Mouse (Mus musculus) hindbrain, embryonic 12.5 days (tissue): Measurements from ENCODE around the gene Sh2b3. TPM values are rescaled to one million over a fixed set of nuclear protein-coding genes. Genes with fewer than 3 reads are reported as not detected.

Source experiments
- ATAC-seq: fragments of 200-750 bp; cut with Nextera tagmentation; 2 replicates; pipeline ENCODE4 v1.8.0; 2017; ENCODE audit warnings: moderate TSS enrichment; ENCODE audit not compliant: low FRiP score
- H3K27ac ChIP-seq: fragments of 300-500 bp; sonication (generic); 2 replicates; pipeline ENCODE4 v1.5.1; 2016; ENCODE audit warnings: mild to moderate bottlenecking
- H3K27me3 ChIP-seq: fragments of 300-500 bp; sonication (generic); 2 replicates; pipeline ENCODE4 v1.6.1; 2016; ENCODE audit warnings: mild to moderate bottlenecking
- H3K36me3 ChIP-seq: fragments of 300-500 bp; sonication (generic); 2 replicates; pipeline ENCODE4 v1.6.1; 2016; ENCODE audit warnings: mild to moderate bottlenecking
- H3K4me1 ChIP-seq: fragments of 300-500 bp; sonication (generic); 2 replicates; pipeline ENCODE4 v1.6.1; 2016
- H3K4me2 ChIP-seq: fragments of 300-500 bp; sonication (generic); replicated peaks from 2 replicates; pipeline ENCODE4 v1.6.1; 2016; ENCODE audit warnings: mild to moderate bottlenecking
- H3K4me3 ChIP-seq: fragments of 300-500 bp; sonication (generic); 2 replicates; pipeline ENCODE4 v1.5.1; 2016; ENCODE audit warnings: mild to moderate bottlenecking
- H3K9ac ChIP-seq: fragments of 300-500 bp; sonication (generic); 2 replicates; pipeline ENCODE4 v1.6.1; 2016; ENCODE audit warnings: mild to moderate bottlenecking, moderate library complexity
- H3K9me3 ChIP-seq: fragments of 300-500 bp; sonication (generic); replicated peaks from 2 replicates; pipeline ENCODE4 v1.6.1; 2016; ENCODE audit warnings: mild to moderate bottlenecking
- WGBS: fragments of 180-500 bp; shearing (Covaris S2); methylation state at CpG from one replicate; pipeline ENCODE4 v1.1.7; 2016; 5-methylcytosine and 5-hydroxymethylcytosine counted together
- polyA plus RNA-seq: library from polyadenylated mRNA; unstranded; fragments of >200 nt; fragmentation: Nextera tagmentation; extraction: Ambion mirVana; gene quantifications from 2 replicates; pipeline ENCODE4 v1.2.1, GENCODE M21; 2016

Gene Sh2b3
- 11.4 and 12.1 TPM in 2 replicates for polyA plus RNA-seq

- WGBS: under 1% methylated on average over 34 of the region's 35 CpGs
- peak within 1 kb of the TSS; percentile 67 for H3K4me3 ChIP-seq
- peak within 1 kb of the TSS; percentile 95 for H3K4me2 ChIP-seq
- peaks cover 64% of the 10 kb centered on the region for H3K4me1 ChIP-seq
- peak; percentile 20 for ATAC-seq
- peaks cover 61% of the 10 kb centered on the region for H3K27me3 ChIP-seq
- peak within 1 kb of the TSS; percentile 70 for H3K27ac ChIP-seq
- no peaks in the 10 kb centered on the region for H3K9me3 ChIP-seq
- no peaks in the 10 kb centered on the region for H3K36me3 ChIP-seq
- H3K9ac ChIP-seq: peak within 1 kb of the TSS; percentile 75
Observed at GRCm38 (mm10) chr5:121837441-121838340, at the start of gene Sh2b3. TSS of gene Sh2b3 (minus strand) at chr5:121837646.

- Histone ChIP-seq H3K36me3 (peaks cover 11% of the 10 kb centered on the region), H3K4me2 (no peak overlapping the region), H3K27me3 (no peaks in the 10 kb centered on the region), H3K4me1 (peaks cover 5% of the 10 kb centered on the region; the same call in 1 of the 2 replicates), H3K9me3 (0 out of 2 replicates have a peak, but pooled peaks cover 4% of the 10 kb centered on the region), H3K27ac (no peak overlapping the region), H3K4me3 (no peak overlapping the region), H3K9ac (no peak overlapping the region)
- peak; percentile 38 for ATAC-seq
- 74% methylated on average over 8 of the region's 8 CpGs for WGBS
Observed at GRCm38 (mm10) chr5:121883356-121883755, 45.9 kb upstream of the Sh2b3 start.

DNA sequence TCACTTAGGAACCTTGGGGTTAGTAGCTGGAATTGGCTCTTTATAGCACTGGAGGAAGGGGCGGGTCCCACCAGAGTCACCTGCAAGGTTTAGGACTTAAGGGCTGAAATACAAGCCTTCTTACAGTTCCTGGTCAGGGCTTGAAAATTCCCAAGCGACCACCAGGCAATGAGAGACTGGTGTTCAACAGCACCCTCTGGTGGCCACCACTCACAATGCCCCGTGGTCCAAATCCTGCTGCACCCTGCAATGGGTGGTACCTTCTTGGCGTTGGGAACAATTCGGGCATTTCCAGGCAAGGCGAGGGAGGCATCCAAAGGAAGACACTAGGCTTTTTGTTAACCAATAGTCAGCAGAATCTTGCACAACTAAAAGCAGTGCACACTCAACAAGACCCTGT lies 41.8 kb upstream of the Sh2b3 start:
- WGBS: 62% methylated on average over 6 of the region's 6 CpGs
- no peak overlapping the region for H3K9ac ChIP-seq
- no peak overlapping the region for H3K4me3 ChIP-seq
- no peaks in the 10 kb centered on the region for H3K27me3 ChIP-seq
- ATAC-seq: no peak
- H3K9me3 ChIP-seq: no peaks in the 10 kb centered on the region
- peaks cover 6% of the 10 kb centered on the region; the same call in 1 of the 2 replicates for H3K4me1 ChIP-seq
- peaks cover 25% of the 10 kb centered on the region for H3K36me3 ChIP-seq
- no peak overlapping the region for H3K27ac ChIP-seq
- no peak overlapping the region for H3K4me2 ChIP-seq

- Histone ChIP-seq H3K4me1 (peaks cover 5% of the 10 kb centered on the region; the same call in 1 of the 2 replicates), H3K27me3 (no peaks in the 10 kb centered on the region), H3K9ac (no peak overlapping the region), H3K36me3 (peaks cover 27% of the 10 kb centered on the region), H3K4me3 (no peak overlapping the region), H3K9me3 (no peaks in the 10 kb centered on the region), H3K27ac (no peak overlapping the region), H3K4me2 (no peak overlapping the region)
- ATAC-seq: no peak
- WGBS: 88% methylated on average over 17 of the region's 17 CpGs
Observed at GRCm38 (mm10) chr5:121878703-121879102, 41.3 kb upstream of the Sh2b3 start.

- 78% methylated on average over 12 of the region's 12 CpGs for WGBS
Observed at GRCm38 (mm10) chr5:121876901-121877300, 39.5 kb upstream of the Sh2b3 start.

DNA sequence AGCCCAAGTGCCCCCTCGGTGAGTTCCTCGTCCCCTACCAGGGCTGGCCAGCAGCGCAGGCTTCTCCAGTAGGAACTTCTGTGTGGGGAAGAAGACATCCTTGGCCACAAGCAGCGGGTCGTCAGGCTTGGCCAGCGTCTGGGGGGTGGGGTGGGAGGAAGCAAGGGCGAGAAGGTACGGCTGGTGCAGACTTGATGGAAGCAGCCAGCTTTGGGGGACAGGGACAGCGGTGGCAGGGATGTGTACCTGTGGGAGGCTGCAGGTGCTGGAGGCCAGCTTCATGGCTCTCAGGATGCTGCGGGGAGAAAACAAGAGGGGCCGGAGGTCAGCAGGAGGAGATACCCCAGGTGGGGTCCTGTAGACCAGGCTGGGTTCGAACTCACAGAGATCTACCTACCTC lies 37.6 kb upstream of the Sh2b3 start:
- Histone ChIP-seq H3K9me3 (no peaks in the 10 kb centered on the region), H3K36me3 (peaks cover 39% of the 10 kb centered on the region), H3K27ac (no peak overlapping the region), H3K4me1 (0 out of 2 replicates have a peak, but pooled peaks cover 3% of the 10 kb centered on the region), H3K9ac (no peak overlapping the region), H3K4me3 (no peak overlapping the region), H3K27me3 (no peaks in the 10 kb centered on the region), H3K4me2 (no peak overlapping the region)
- WGBS: 91% methylated on average over 12 of the region's 12 CpGs
- ATAC-seq: no peak

More at GRCm38 (mm10) chr5:121876901-121877300, 39.5 kb upstream of the Sh2b3 start:
- H3K9me3 ChIP-seq: no peaks in the 10 kb centered on the region
- H3K4me1 ChIP-seq: 0 out of 2 replicates have a peak, but pooled peaks cover 3% of the 10 kb centered on the region
- H3K4me2 ChIP-seq: no peak overlapping the region
- H3K27ac ChIP-seq: no peak overlapping the region
- no peaks in the 10 kb centered on the region for H3K27me3 ChIP-seq
- H3K9ac ChIP-seq: no peak overlapping the region
- H3K4me3 ChIP-seq: no peak overlapping the region
- peaks cover 36% of the 10 kb centered on the region for H3K36me3 ChIP-seq
- ATAC-seq: no peak

- 15% methylated on average over 4 of the region's 4 CpGs for WGBS
- Histone ChIP-seq H3K9me3 (no peaks in the 10 kb centered on the region), H3K4me3 (no peak overlapping the region), H3K4me1 (no peaks in the 10 kb centered on the region), H3K9ac (no peak overlapping the region), H3K27ac (no peak overlapping the region), H3K36me3 (peaks cover 49% of the 10 kb centered on the region), H3K27me3 (no peaks in the 10 kb centered on the region), H3K4me2 (no peak overlapping the region)
- 0 out of 2 replicates have a peak, but pooled peaks have one; percentile 46 for ATAC-seq
Observed at GRCm38 (mm10) chr5:121872158-121872557, 34.7 kb upstream of the Sh2b3 start.

DNA sequence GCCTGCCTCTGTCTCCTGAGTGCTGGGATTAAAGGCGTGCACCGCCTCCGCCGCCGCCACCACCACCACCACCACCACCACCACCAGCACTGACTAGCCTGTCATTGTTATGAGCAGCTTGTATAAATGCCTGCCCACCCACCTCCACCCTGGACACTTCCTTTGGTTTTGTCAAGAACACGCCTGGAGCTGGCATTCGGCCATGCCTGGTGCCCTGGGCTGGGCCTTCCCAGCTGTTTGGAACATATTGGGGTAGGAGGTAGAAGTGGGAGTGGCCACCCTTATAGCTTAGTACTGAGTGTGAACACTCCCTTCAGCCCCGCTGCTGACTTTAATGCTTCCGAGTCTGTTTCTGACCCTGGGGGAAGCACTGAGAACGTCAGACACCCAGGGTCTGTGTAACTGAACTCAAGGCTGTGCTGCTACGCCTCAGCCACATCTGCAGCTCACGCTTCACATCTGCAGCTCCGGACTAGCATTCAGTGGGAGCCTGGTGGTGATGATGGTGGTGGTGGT lies 34.1 kb upstream of the Sh2b3 start:
- 84% methylated on average over 11 of the region's 13 CpGs for WGBS
- H3K36me3 ChIP-seq: peaks cover 44% of the 10 kb centered on the region
- H3K27ac ChIP-seq: no peak overlapping the region
- H3K27me3 ChIP-seq: no peaks in the 10 kb centered on the region
- ATAC-seq: no peak
- no peak overlapping the region for H3K4me2 ChIP-seq
- no peaks in the 10 kb centered on the region for H3K9me3 ChIP-seq
- no peak overlapping the region for H3K4me3 ChIP-seq
- H3K4me1 ChIP-seq: no peaks in the 10 kb centered on the region
- no peak overlapping the region for H3K9ac ChIP-seq

DNA sequence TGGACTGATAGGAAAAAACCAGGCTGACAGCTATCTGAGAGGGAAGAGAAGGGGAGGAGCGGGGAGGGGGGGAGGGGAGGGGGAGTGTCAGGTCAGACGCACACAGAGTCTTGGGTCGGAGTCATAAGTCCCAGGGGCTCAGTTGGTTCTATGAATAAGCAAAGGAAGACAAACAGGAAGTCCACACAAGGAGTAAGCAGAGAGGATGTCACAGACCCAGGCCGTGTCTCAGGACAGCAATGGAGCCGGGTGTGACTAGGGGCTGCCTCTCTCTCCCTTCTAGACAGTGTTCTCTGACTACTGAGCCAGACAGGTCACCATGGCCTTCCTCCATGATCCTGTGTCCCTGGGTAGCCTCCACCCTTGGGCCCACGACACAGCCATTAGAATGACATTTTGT lies 33.4 kb upstream of the Sh2b3 start:
- no peaks in the 10 kb centered on the region for H3K4me1 ChIP-seq
- ATAC-seq: no peak
- H3K9me3 ChIP-seq: no peaks in the 10 kb centered on the region
- peaks cover 36% of the 10 kb centered on the region for H3K36me3 ChIP-seq
- H3K9ac ChIP-seq: no peak overlapping the region
- 61% methylated on average over 6 of the region's 6 CpGs for WGBS
- no peak overlapping the region for H3K4me2 ChIP-seq
- H3K27me3 ChIP-seq: no peaks in the 10 kb centered on the region
- H3K27ac ChIP-seq: no peak overlapping the region
- H3K4me3 ChIP-seq: no peak overlapping the region

DNA sequence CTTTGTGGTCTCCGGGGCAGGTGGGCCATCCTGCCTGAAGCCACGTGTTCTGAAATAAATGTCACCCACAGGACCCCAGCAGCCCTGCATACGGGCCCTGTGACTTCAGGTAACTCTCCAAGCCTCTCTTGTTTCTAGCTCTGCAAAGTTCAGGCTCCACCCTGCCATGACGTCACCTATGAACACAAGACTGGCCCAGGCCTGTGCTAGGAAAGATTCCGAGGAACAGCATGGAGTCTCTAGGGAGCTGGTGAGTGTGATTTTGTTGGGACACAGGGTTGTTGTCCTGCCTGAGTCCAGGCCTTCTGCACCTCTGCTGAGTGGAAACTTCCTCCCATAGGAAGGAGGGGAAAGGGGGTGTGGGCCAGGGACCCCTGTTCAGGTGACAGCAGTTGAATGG lies 30.5 kb upstream of the Sh2b3 start:
- Histone ChIP-seq H3K4me1 (0 out of 2 replicates have a peak, but pooled peaks cover 2% of the 10 kb centered on the region), H3K4me3 (no peak overlapping the region), H3K9me3 (no peaks in the 10 kb centered on the region), H3K36me3 (peaks cover 32% of the 10 kb centered on the region), H3K4me2 (no peak overlapping the region), H3K27me3 (no peaks in the 10 kb centered on the region), H3K27ac (no peak overlapping the region), H3K9ac (no peak overlapping the region)
- 67% methylated on average over 5 of the region's 5 CpGs for WGBS
- no peak for ATAC-seq

GRCm38 (mm10) chr5:121864330-121864729 lies 26.9 kb upstream of the Sh2b3 start:
- 10% methylated on average over 7 of the region's 11 CpGs for WGBS
- H3K27ac ChIP-seq: no peak overlapping the region
- no peak overlapping the region for H3K9ac ChIP-seq
- ATAC-seq: no peak
- H3K4me2 ChIP-seq: 0 out of 2 replicates have a peak overlapping the region, but pooled peaks have one; percentile 25
- H3K4me1 ChIP-seq: 0 out of 2 replicates have a peak, but pooled peaks cover 2% of the 10 kb centered on the region
- peaks cover 8% of the 10 kb centered on the region; the same call in 1 of the 2 replicates for H3K9me3 ChIP-seq
- no peak overlapping the region for H3K4me3 ChIP-seq
- peaks cover 42% of the 10 kb centered on the region for H3K36me3 ChIP-seq
- H3K27me3 ChIP-seq: no peaks in the 10 kb centered on the region

DNA sequence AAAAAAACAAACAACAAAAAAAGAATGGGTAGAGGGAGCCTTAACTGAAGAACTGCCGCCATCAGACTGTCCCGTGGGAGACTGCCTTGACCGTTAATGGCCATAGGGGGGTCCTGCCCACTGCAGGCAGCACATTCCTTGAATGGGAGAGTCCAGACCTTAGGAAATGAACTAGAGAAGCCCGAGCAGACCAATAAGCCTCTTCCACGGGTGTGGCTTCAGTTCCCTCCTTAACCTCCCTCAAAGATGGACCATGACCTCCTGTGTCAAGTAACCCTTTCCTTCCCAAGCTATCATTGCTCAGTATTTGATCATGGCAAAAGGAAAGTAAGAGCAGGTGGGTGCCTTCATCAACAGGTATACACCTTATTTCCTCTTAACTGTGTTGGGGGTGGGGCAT lies 24.5 kb upstream of the Sh2b3 start:
- Histone ChIP-seq H3K9ac (no peak overlapping the region), H3K9me3 (peaks cover 8% of the 10 kb centered on the region; the same call in 1 of the 2 replicates), H3K4me1 (0 out of 2 replicates have a peak, but pooled peaks cover 2% of the 10 kb centered on the region), H3K4me2 (no peak overlapping the region), H3K27me3 (no peaks in the 10 kb centered on the region), H3K4me3 (no peak overlapping the region), H3K27ac (no peak overlapping the region), H3K36me3 (peaks cover 39% of the 10 kb centered on the region)
- 51% methylated on average over 5 of the region's 5 CpGs for WGBS
- ATAC-seq: no peak
